Mouse (Mus musculus): Measurements from ENCODE around the gene Gm10722.
"Not testable (repeated sequence)": the region's sequence is repeated elsewhere in the genome, so short reads cannot be mapped to it uniquely, and the experiment has no call there.

Gene Gm10722

DNA sequence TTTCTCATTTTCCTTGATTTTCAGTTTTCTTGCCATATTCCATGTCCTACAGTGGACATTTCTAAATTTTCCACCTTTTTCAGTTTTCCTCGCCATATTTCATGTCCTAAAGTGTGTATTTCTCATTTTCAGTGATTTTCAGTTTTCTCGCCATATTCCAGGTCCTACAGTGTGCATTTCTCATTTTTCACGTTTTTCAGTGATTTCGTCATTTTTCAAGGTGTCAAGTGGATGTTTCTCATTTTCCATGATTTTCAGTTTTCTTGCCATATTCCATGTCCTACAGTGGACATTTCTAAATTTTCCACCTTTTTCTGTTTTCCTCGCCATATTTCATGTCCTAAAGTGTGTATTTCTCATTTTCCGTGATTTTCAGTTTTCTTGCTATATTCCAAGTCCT, 24.9 kb downstream of the Gm10722 start:
- not testable (repeated sequence) for DNase-seq (ENCODE audit: low read depth, low spot score)

DNA sequence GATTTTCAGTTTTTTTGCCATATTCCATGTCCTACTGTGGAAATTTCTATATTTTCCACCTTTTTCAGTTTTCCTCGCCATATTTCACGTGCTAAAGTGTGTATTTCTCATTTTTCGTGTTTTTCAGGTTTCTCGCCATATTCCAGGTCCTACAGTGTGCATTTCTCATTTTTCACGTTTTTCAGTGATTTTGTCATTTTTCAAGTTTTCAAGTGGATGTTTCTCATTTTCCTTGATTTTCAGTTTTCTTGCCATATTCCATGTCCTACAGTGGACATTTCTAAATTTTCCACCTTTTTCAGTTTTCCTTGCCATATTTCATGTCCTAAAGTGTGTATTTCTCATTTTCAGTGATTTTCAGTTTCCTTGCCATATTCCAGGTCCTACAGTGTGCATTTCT, 25.4 kb downstream of the Gm10722 start:
- DNase-seq (ENCODE audit: low read depth, low spot score) = not testable (repeated sequence)

DNA sequence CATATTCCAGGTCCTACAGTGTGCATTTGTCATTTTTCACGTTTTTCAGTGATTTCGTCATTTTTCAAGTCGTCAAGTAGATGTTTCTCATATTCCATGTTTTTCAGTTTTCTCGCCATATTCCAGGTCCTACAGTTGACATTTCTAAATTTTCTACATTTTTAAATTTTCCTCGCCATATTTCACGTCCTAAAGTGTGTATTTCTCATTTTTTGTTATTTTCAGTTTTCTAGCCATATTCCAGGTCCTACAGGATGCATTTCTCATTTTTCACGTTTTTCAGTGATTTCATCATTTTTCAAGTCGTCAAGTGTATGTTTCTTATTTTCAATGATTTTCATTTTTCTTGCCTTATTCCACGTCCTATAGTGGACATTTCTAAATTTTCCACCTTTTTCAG, 26.0 kb downstream of the Gm10722 start:
- not testable (repeated sequence) for DNase-seq (ENCODE audit: low read depth, low spot score)

DNA sequence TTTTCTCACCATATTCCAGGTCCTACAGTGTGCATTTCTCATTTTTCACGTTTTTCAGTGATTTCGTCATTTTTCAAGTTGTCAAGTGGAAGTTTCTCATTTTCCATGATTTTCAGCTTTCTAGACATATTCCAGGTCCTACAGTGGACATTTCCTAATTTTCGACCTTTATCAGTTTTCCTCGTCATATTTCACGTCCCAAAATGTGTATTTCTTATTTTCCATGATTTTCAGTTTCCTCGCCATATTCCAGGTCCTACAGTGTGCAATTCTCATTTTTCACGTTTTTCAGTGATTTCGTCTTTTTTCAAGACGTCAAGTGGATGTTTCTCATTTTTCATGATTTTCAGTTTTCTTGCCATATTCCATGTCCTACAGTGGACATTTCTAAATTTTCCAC, 26.5 kb downstream of the Gm10722 start:
- DNase-seq (ENCODE audit: low read depth, low spot score) = peak; percentile 76

DNA sequence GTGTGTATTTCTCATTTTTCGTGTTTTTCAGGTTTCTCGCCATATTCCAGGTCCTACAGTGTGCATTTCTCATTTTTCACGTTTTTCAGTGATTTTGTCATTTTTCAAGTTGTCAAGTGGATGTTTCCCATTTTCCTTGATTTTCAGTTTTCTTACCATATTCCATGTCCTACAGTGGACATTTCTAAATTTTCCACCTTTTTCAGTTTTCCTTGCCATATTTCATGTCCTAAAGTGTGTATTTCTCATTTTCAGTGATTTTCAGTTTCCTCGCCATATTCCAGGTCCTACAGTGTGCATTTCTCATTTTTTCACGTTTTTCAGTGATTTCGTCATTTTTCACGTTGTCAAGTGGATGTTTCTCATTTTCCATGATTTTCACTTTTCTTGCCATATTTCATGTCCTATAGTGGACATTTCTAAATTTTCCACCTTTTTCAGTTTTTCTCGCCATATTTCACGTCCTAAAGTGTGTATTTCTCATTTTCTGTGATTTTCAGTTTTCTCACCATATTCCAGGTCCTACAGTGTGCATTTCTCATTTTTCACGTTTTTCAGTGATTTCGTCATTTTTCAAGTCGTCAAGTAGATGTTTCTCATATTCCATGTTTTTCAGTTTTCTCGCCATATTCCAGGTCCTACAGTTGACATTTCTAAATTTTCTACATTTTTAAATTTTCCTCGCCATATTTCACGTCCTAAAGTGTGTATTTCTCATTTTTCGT, 28.7 kb downstream of the Gm10722 start:
- DNase-seq (ENCODE audit: low read depth, low spot score) = not testable (repeated sequence)

DNA sequence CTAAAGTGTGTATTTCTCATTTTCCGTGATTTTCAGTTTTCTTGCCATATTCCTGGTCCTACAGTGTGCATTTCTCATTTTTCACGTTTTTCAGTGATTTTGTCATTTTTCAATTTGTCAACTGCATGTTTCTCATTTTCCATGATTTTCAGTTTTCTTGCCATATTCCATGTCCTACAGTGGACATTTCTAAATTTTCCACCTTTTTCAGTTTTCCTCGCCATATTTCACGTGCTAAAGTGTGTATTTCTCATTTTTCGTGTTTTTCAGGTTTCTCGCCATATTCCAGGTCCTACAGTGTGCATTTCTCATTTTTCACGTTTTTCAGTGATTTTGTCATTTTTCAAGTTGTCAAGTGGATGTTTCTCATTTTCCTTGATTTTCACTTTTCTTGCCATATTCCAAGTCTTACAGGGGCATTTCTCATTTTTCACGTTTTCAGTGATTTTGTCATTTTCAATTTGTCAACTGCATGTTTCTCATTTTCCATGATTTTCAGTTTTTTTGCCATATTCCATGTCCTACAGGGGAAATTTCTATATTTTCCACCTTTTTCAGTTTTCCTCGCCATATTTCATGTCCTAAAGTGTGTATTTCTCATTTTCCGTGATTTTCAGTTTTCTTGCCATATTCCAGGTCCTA, 30.1 kb downstream of the Gm10722 start:
- peak; percentile 96 for DNase-seq (ENCODE audit: low read depth, low spot score)

DNA sequence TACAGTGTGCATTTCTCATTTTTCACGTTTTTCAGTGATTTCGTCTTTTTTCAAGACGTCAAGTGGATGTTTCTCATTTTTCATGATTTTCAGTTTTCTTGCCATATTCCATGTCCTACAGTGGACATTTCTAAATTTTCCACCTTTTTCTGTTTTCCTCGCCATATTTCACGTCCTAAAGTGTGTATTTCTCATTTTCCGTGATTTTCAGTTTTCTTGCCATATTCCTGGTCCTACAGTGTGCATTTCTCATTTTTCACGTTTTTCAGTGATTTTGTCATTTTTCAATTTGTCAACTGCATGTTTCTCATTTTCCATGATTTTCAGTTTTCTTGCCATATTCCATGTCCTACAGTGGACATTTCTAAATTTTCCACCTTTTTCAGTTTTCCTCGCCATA, 33.6 kb downstream of the Gm10722 start, which contains the start of gene Gm17535:
Gene Gm17535, plus strand, starts transcription at position 301 of the 400 bp plus-strand sequence.
- DNase-seq (ENCODE audit: low read depth, low spot score) = not testable (repeated sequence)

DNA sequence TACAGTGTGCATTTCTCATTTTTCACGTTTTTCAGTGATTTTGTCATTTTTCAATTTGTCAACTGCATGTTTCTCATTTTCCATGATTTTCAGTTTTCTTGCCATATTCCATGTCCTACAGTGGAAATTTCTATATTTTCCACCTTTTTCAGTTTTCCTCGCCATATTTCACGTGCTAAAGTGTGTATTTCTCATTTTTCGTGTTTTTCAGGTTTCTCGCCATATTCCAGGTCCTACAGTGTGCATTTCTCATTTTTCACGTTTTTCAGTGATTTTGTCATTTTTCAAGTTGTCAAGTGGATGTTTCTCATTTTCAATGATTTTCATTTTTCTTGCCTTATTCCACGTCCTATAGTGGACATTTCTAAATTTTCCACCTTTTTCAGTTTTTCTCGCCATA, 35.9 kb downstream of the Gm10722 start, which contains the start of gene Gm10715:
Gene Gm10715, plus strand, starts transcription at position 301 of the 400 bp plus-strand sequence.
- DNase-seq (ENCODE audit: low read depth, low spot score) = not testable (repeated sequence)

DNA sequence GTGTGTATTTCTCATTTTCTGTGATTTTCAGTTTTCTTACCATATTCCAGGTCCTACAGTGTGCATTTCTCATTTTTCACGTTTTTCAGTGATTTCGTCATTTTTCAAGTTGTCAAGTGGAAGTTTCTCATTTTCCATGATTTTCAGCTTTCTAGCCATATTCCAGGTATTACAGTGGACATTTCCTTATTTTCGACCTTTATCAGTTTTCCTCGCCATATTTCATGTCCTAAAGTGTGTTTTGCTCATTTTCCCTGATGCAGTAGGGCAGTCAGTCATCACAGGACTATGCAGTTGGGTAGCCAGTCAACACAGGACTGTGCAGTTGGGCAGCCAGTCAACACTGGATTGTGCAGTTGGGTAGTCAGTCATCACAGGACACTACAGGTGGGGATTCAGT, 37.4 kb downstream of the Gm10722 start:
- DNase-seq (ENCODE audit: low read depth, low spot score) = peak; percentile 33
